Mouse (Mus musculus) C2C12 (cell line): Measurements from ENCODE around the gene Dpy19l3. TPM values are rescaled to one million over a fixed set of nuclear protein-coding genes. Genes with fewer than 3 reads are reported as not detected.
A peak's percentile ranks its signal among the peaks of the same experiment; 100 is the strongest.

Experiments
- H3K27me3 ChIP-seq: one replicate; pipeline ENCODE4 v1.6.1; 2011; ENCODE audit not compliant: control insufficient read depth, insufficient read depth, insufficient read length
- H3K36me3 ChIP-seq: one replicate; pipeline ENCODE4 v1.6.1; 2011; ENCODE audit not compliant: control insufficient read depth, insufficient read depth
- H3K4me3 ChIP-seq: one replicate; pipeline ENCODE4 v1.5.1; 2011; ENCODE audit warnings: mild to moderate bottlenecking, control low read depth; ENCODE audit not compliant: poor library complexity, insufficient read depth, severe bottlenecking
- H3K79me2 ChIP-seq: one replicate; pipeline ENCODE4 v1.6.1; 2011; ENCODE audit not compliant: control insufficient read depth, insufficient read depth
- H3K79me3 ChIP-seq: one replicate; pipeline ENCODE4 v1.6.1; 2011; ENCODE audit warnings: low read depth, control low read depth
- H3ac ChIP-seq: one replicate; pipeline ENCODE3; 2011; ENCODE audit warnings: low read depth; ENCODE audit not compliant: control insufficient read depth, insufficient read length
- CEBPB ChIP-seq: IDR thresholded peaks from one replicate; pipeline ENCODE4 v1.6.1; 2011; ENCODE audit warnings: low read depth, mild to moderate bottlenecking, control low read depth, moderate library complexity
- CTCF ChIP-seq: IDR thresholded peaks from one replicate; pipeline ENCODE4 v1.5.1; 2011; ENCODE audit not compliant: control insufficient read depth, insufficient read depth, insufficient read length
- FOSL1 ChIP-seq: IDR thresholded peaks from one replicate; pipeline ENCODE4 v1.8.0; 2011; ENCODE audit warnings: mild to moderate bottlenecking, low read length; ENCODE audit not compliant: poor library complexity, insufficient read depth, severe bottlenecking
- MAX ChIP-seq: IDR thresholded peaks from one replicate; pipeline ENCODE4 v1.6.1; 2011; ENCODE audit warnings: mild to moderate bottlenecking, control low read depth
- MYOD1 ChIP-seq: IDR thresholded peaks from one replicate; pipeline ENCODE4 v1.6.1; 2011; ENCODE audit warnings: low read depth; ENCODE audit not compliant: control insufficient read depth, insufficient read length
- MYOG ChIP-seq: IDR thresholded peaks from one replicate; pipeline ENCODE4 v1.6.1; 2011; ENCODE audit not compliant: control insufficient read depth, insufficient read length; ENCODE audit errors: extremely low read depth
- USF1 ChIP-seq: IDR thresholded peaks from one replicate; pipeline ENCODE4 v1.6.1; 2011; ENCODE audit warnings: low read depth, mild to moderate bottlenecking, control low read depth, moderate library complexity
- polyA plus RNA-seq: library from polyadenylated mRNA; unstranded; fragments of >200 nt; fragmentation: generic; extraction: Trizol; gene quantifications from one replicate; pipeline ENCODE4 v1.2.1, GENCODE M21; 2012; ENCODE audit warnings: missing spikeins

Gene Dpy19l3
- polyA plus RNA-seq, 1 experiment, result 8.2 TPM

DNA sequence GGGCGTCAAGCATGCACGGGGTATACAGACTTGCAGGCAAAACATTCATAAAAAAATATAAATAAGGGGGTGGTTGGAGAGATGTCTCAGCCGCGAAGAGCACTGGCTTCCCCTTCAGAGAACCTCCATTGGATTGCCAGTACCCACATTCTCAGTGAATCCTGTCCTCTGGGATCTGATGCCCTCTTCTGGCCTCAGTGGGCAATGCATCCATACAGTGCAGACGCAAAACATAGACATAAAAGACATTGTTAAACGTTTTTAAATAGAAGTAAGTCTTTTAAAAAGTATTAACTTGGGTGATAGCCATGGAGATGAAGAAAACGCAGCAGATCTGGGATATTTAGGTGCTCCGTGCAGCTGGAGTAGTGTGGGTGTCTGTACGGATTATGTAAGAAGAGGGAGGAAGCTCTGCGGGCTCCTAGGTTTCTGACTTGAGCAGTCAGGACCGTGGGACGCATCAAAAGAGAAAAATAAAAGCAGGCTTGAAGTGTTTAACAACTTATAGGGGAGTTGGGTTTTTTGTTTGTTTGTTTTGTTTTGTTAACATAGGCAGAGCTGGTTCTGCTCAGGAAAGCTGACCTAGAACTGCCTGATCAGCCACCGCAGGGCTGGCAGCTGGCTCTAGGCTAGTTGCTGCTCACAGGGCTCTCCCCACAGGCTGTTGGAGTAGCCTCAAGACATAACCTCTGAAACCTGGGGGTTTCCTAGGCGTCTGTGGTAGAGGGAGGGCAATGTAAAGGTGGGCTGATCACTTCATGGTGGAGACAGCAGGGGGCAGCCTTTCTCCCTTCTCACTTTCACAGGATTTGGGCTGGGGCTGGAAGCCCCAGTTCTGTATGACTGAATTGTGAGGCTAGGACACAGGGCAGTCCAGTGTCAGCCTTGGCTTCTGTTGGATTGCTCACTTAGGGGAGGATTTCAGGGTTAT, 2.5 kb upstream of the Dpy19l3 start:
- Histone ChIP-seq H3ac (no peak overlapping the region), H3K36me3 (no peaks in the 10 kb centered on the region), H3K79me3 (no peaks in the 10 kb centered on the region), H3K79me2 (no peaks in the 10 kb centered on the region), H3K4me3 (no peak overlapping the region), H3K27me3 (no peaks in the 10 kb centered on the region)
- TF ChIP-seq CTCF (peak; percentile 3), MYOD1 (no peak)

DNA sequence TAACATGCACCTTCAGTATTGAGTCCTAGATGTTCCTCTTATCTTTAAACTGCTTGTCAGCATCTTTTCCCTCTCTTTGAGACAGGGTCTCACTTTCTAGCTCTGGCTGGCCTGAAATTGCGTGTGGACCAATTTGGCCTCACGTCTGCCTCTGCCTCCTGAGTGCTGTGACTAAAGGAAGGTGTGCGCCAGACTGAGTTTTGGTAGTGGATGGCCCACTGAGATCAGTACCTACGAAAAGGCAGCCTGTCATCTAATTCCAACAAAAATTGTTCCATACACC, 573 bp upstream of the Dpy19l3 start:
- H3ac ChIP-seq, result no peak overlapping the region
- H3K79me2 ChIP-seq, result no peaks in the 10 kb centered on the region
- no peak for TF ChIP-seq CTCF
- TF ChIP-seq MYOD1, result no peak
- TF ChIP-seq FOSL1, result no peak
- TF ChIP-seq MYOG, result no peak
- TF ChIP-seq MAX, result no peak
- TF ChIP-seq USF1, result no peak
- H3K4me3 ChIP-seq, result no peak overlapping the region
- peaks cover 4% of the 10 kb centered on the region for H3K36me3 ChIP-seq
- no peaks in the 10 kb centered on the region for H3K79me3 ChIP-seq
- no peaks in the 10 kb centered on the region for H3K27me3 ChIP-seq

DNA sequence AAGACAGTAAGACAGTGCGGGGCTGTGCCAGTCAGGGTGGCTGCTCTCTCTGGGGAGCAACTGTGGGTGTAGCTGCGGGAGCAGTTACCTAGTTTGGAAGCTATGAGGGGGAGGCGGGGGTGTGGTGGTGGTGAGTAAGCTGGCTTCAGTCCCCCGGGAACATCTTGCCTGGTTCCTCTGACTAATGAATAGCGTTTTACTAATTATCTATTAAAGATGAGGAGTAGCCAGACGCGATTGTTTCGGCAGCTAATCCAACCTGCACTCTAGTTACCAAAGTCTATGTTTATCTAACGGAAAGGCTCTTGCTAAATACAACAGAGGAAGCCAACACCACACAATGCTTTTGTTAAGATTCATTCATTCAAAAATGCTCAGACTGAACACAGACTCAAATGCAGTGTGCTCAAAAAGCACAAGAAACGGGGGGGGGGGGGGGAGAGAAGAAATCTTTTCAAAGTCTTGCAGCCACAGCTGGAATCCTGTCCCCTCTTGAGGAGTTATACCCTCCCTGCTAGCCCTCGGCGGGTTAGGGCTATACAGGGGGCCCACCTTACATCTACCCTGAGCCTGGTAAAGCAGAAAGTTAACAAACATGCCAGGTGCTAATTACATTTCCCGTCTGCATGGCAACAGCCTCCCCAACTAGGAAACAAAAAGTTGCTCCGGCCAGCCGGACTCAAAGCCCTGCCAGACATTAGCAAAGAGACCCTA, 778 bp downstream of the Dpy19l3 start:
- no peaks in the 10 kb centered on the region for H3K27me3 ChIP-seq
- no peaks in the 10 kb centered on the region for H3K79me3 ChIP-seq
- peak overlapping the region; percentile 51 for H3K4me3 ChIP-seq
- H3ac ChIP-seq, result peak overlapping the region; percentile 83
- H3K36me3 ChIP-seq, result peaks cover 9% of the 10 kb centered on the region
- no peak for TF ChIP-seq MYOG
- no peak for TF ChIP-seq MYOD1
- no peak for TF ChIP-seq CEBPB
- no peak for TF ChIP-seq CTCF
- TF ChIP-seq FOSL1, result no peak
- TF ChIP-seq MAX, result no peak
- no peaks in the 10 kb centered on the region for H3K79me2 ChIP-seq

DNA sequence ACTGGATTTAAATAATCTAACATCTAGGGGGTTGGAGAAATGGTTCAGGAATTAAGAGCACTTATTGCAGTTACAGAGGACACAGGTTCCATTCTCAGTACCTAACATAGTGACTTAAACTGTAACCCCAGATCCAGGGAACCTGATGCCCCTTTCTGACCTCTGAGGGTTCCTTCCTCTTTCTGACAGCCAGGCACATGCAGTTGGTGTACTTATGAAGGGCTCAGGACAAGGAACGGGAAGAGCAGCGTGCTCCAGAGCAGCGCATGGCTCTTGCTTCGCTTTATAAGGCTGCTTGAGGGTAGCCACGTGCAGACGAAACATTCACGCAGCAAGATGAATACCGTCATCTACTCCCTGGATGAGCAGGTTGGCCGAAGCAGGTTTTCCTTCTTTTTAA, 3.4 kb downstream of the Dpy19l3 start:
- Histone ChIP-seq H3ac (no peak overlapping the region), H3K79me2 (no peaks in the 10 kb centered on the region), H3K36me3 (peaks cover 20% of the 10 kb centered on the region), H3K79me3 (no peaks in the 10 kb centered on the region), H3K4me3 (no peak overlapping the region), H3K27me3 (no peaks in the 10 kb centered on the region)
- TF ChIP-seq FOSL1 (no peak), CTCF (no peak)

DNA sequence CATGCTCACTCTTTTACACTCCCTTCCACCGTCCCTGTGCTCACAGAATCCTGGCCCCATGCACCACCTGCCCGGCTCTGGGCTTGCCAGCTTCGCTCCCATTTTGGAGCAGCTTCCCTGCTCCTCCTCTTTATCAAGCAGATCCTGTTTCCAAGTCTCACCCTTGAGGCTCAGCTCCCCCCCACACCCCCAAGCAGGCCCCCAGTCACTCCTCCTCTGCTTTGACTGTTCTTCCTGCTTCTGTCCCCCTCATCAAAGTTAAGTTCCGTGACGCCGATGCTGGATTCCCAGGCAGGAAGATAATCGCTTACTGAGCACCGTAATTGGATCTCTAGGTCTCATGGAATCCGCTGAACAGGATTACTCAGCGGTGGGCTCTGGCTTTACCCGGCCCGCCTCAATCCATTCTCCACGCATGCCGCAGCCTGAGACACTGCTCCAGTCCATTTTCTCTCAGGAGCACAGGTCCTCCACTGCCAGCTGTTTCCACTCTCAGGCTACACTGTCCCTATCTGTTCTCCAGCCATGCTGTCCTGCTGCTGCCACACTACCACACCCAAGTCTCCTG, 6.8 kb downstream of the Dpy19l3 start:
- Histone ChIP-seq H3K27me3 (no peaks in the 10 kb centered on the region), H3K36me3 (peaks cover 28% of the 10 kb centered on the region), H3K4me3 (no peak overlapping the region), H3K79me3 (no peaks in the 10 kb centered on the region), H3K79me2 (no peaks in the 10 kb centered on the region), H3ac (peak overlapping the region; percentile 10)
- TF ChIP-seq CTCF (no peak), CEBPB (no peak), FOSL1 (no peak), MYOD1 (no peak), MYOG (no peak), USF1 (no peak), MAX (no peak)
